8 mouse cellular contexts compared by ENCODE assay signal in genomic region chr12:8357449-8357848, GRCm38 (mm10). TPM values are rescaled to one million over a fixed set of nuclear protein-coding genes. Genes with fewer than 3 reads are reported as not detected.
A peak's percentile ranks its signal among the peaks of the same experiment; 100 is the strongest.
DNase-seq lines count a peak whose midpoint lies in the region; ATAC-seq lines count a peak whose summit lies in the region.

No protein-coding gene starts in this region.

- H3K4me1 ChIP-seq in embryonic facial prominence, embryonic 14.5 days (ENCODE audit: control insufficient read depth, insufficient read depth, low read length) = peaks cover 9% of the 10 kb centered on the region
- H3K4me1 ChIP-seq in heart, embryonic 10.5 days = peaks cover 17% of the 10 kb centered on the region
- peaks cover 16% of the 10 kb centered on the region for H3K4me1 ChIP-seq in kidney, embryonic 16.5 days (ENCODE audit: insufficient read depth, low read length)

- 28% methylated on average over 5 of the region's 5 CpGs for WGBS in embryonic facial prominence, embryonic 14.5 days
- 37% methylated on average over 5 of the region's 5 CpGs for WGBS in heart, embryonic 10.5 days
- WGBS in kidney, embryonic 16.5 days = 41% methylated on average over 5 of the region's 5 CpGs

- peak overlapping the region; percentile 74 for H3K27ac ChIP-seq in embryonic facial prominence, embryonic 14.5 days (replicated peaks; ENCODE audit: low read depth, low read length)
- peak overlapping the region; percentile 67 for H3K27ac ChIP-seq in heart, embryonic 10.5 days
- H3K27ac ChIP-seq in kidney, embryonic 16.5 days (ENCODE audit: low read length) = peak overlapping the region; percentile 68

- DNase-seq in urinary bladder, postnatal 14 days (ENCODE audit: low spot score) = peak; percentile 78
- no peak for DNase-seq in urinary bladder, postnatal 10 days (ENCODE audit: low spot score)
- DNase-seq in embryonic facial prominence, embryonic 14.5 days (ENCODE audit: low spot score) = peak; percentile 96
- peak; percentile 87 for DNase-seq in heart, embryonic 10.5 days (ENCODE audit: low spot score)
- peak; percentile 45 for DNase-seq in liver
- DNase-seq in naive thymus-derived CD4-positive, alpha-beta T cell, adult 2 months (ENCODE audit: low read depth) = peak; percentile 80
- DNase-seq in spleen, adult 12 weeks (ENCODE audit: low spot score) = no peak

- no peak overlapping the region for H3K9ac ChIP-seq in embryonic facial prominence, embryonic 14.5 days (ENCODE audit: low read depth, low read length)
- H3K9ac ChIP-seq in kidney, embryonic 16.5 days (replicated peaks; ENCODE audit: low read length) = no peak overlapping the region

- H3K4me3 ChIP-seq in embryonic facial prominence, embryonic 14.5 days (ENCODE audit: low read depth, low read length) = no peak overlapping the region
- no peak overlapping the region for H3K4me3 ChIP-seq in heart, embryonic 10.5 days
- H3K4me3 ChIP-seq in kidney, embryonic 16.5 days (ENCODE audit: low read length) = no peak overlapping the region

- ATAC-seq in embryonic facial prominence, embryonic 14.5 days (ENCODE audit: low read depth) = peak; percentile 92
- ATAC-seq in kidney, embryonic 16.5 days (ENCODE audit: low FRiP score, low TSS enrichment) = peak; percentile 85

- H3K27me3 ChIP-seq in embryonic facial prominence, embryonic 14.5 days (replicated peaks; ENCODE audit: control insufficient read depth, insufficient read depth, low read length) = no peaks in the 10 kb centered on the region
- H3K27me3 ChIP-seq in heart, embryonic 10.5 days (ENCODE audit: insufficient read depth, poor library complexity, severe bottlenecking) = no peaks in the 10 kb centered on the region
- no peaks in the 10 kb centered on the region for H3K27me3 ChIP-seq in kidney, embryonic 16.5 days (ENCODE audit: insufficient read depth, low read length)

- no peaks in the 10 kb centered on the region for H3K9me3 ChIP-seq in embryonic facial prominence, embryonic 14.5 days (ENCODE audit: control insufficient read depth, low read length)
- no peaks in the 10 kb centered on the region for H3K9me3 ChIP-seq in heart, embryonic 10.5 days
- peaks cover 4% of the 10 kb centered on the region; the same call in 1 of the 2 replicates for H3K9me3 ChIP-seq in kidney, embryonic 16.5 days (ENCODE audit: low read length)

- no peaks in the 10 kb centered on the region for H3K36me3 ChIP-seq in embryonic facial prominence, embryonic 14.5 days (ENCODE audit: control insufficient read depth, insufficient read depth, low read length)
- H3K36me3 ChIP-seq in heart, embryonic 10.5 days = no peaks in the 10 kb centered on the region
- H3K36me3 ChIP-seq in kidney, embryonic 16.5 days (ENCODE audit: insufficient read depth, low read length) = no peaks in the 10 kb centered on the region

- H3K4me2 ChIP-seq in embryonic facial prominence, embryonic 14.5 days (ENCODE audit: low read depth, low read length) = no peak overlapping the region
- no peak overlapping the region for H3K4me2 ChIP-seq in kidney, embryonic 16.5 days (replicated peaks; ENCODE audit: low read depth, low read length)

RNA-seq across cellular contexts. Expression of gene Hs1bp3, which starts 44.2 kb away (rescaled TPM):
- 10.4 and 12.4 TPM in 2 replicates for polyA plus RNA-seq in embryonic facial prominence, embryonic 14.5 days (2014; fragmentation: Nextera tagmentation; extraction: Ambion mirVana)
- polyA plus RNA-seq in heart, embryonic 10.5 days (2016; fragmentation: Nextera tagmentation; extraction: Ambion mirVana) = 15.2 and 19.8 TPM in 2 replicates
- polyA plus RNA-seq in kidney, embryonic 16.5 days (2015; fragmentation: Nextera tagmentation; extraction: Ambion mirVana) = 20.0 and 20.8 TPM in 2 replicates

RNA-seq across cellular contexts. Expression of gene Gdf7, which starts 55.7 kb away (rescaled TPM):
- 0.24 and 0.54 TPM in 2 replicates for polyA plus RNA-seq in embryonic facial prominence, embryonic 14.5 days (2014; fragmentation: Nextera tagmentation; extraction: Ambion mirVana)
- 0.10 and 0.13 TPM in 2 replicates for polyA plus RNA-seq in heart, embryonic 10.5 days (2016; fragmentation: Nextera tagmentation; extraction: Ambion mirVana)
- 1.0 and 1.1 TPM in 2 replicates for polyA plus RNA-seq in kidney, embryonic 16.5 days (2015; fragmentation: Nextera tagmentation; extraction: Ambion mirVana)

Comparison
In these comparisons a context has a peak if more than half of its experiments do, and no peak if none do; other contexts are left out.
1. DNase-seq: peak in urinary bladder, postnatal 14 days (single experiment), embryonic facial prominence, embryonic 14.5 days (single experiment), heart, embryonic 10.5 days (single experiment), liver (single experiment) and naive thymus-derived CD4-positive, alpha-beta T cell, adult 2 months (single experiment); none in urinary bladder, postnatal 10 days (single experiment) and spleen, adult 12 weeks (single experiment).
2. Peak in every context shown above with its lines, with median percentiles within 50 percentile points of each other: H3K27ac ChIP-seq.